Mouse (Mus musculus) C2C12 (cell line): ENCODE results near the gene Dgkb. TPM values are rescaled to one million over a fixed set of nuclear protein-coding genes. Genes with fewer than 3 reads are reported as not detected.

Source experiments
- H3K27me3 ChIP-seq: one replicate; pipeline ENCODE4 v1.6.1; 2011; ENCODE audit not compliant: control insufficient read depth, insufficient read depth, insufficient read length
- H3K36me3 ChIP-seq: one replicate; pipeline ENCODE4 v1.6.1; 2011; ENCODE audit not compliant: control insufficient read depth, insufficient read depth
- H3K4me3 ChIP-seq: one replicate; pipeline ENCODE4 v1.5.1; 2011; ENCODE audit warnings: mild to moderate bottlenecking, control low read depth; ENCODE audit not compliant: poor library complexity, insufficient read depth, severe bottlenecking
- H3K79me2 ChIP-seq: one replicate; pipeline ENCODE4 v1.6.1; 2011; ENCODE audit not compliant: control insufficient read depth, insufficient read depth
- H3K79me3 ChIP-seq: one replicate; pipeline ENCODE4 v1.6.1; 2011; ENCODE audit warnings: low read depth, control low read depth
- H3ac ChIP-seq: one replicate; pipeline ENCODE3; 2011; ENCODE audit warnings: low read depth; ENCODE audit not compliant: control insufficient read depth, insufficient read length
- CEBPB ChIP-seq: IDR thresholded peaks from one replicate; pipeline ENCODE4 v1.6.1; 2011; ENCODE audit warnings: low read depth, mild to moderate bottlenecking, control low read depth, moderate library complexity
- CTCF ChIP-seq: IDR thresholded peaks from one replicate; pipeline ENCODE4 v1.5.1; 2011; ENCODE audit not compliant: control insufficient read depth, insufficient read depth, insufficient read length
- FOSL1 ChIP-seq: IDR thresholded peaks from one replicate; pipeline ENCODE4 v1.8.0; 2011; ENCODE audit warnings: mild to moderate bottlenecking, low read length; ENCODE audit not compliant: poor library complexity, insufficient read depth, severe bottlenecking
- MAX ChIP-seq: IDR thresholded peaks from one replicate; pipeline ENCODE4 v1.6.1; 2011; ENCODE audit warnings: mild to moderate bottlenecking, control low read depth
- MYOD1 ChIP-seq: IDR thresholded peaks from one replicate; pipeline ENCODE4 v1.6.1; 2011; ENCODE audit warnings: low read depth; ENCODE audit not compliant: control insufficient read depth, insufficient read length
- MYOG ChIP-seq: IDR thresholded peaks from one replicate; pipeline ENCODE4 v1.6.1; 2011; ENCODE audit not compliant: control insufficient read depth, insufficient read length; ENCODE audit errors: extremely low read depth
- USF1 ChIP-seq: IDR thresholded peaks from one replicate; pipeline ENCODE4 v1.6.1; 2011; ENCODE audit warnings: low read depth, mild to moderate bottlenecking, control low read depth, moderate library complexity
- polyA plus RNA-seq: library from polyadenylated mRNA; unstranded; fragments of >200 nt; fragmentation: generic; extraction: Trizol; gene quantifications from one replicate; pipeline ENCODE4 v1.2.1, GENCODE M21; 2012; ENCODE audit warnings: missing spikeins

Dgkb gene
- polyA plus RNA-seq, 1 experiment, result not detected

DNA sequence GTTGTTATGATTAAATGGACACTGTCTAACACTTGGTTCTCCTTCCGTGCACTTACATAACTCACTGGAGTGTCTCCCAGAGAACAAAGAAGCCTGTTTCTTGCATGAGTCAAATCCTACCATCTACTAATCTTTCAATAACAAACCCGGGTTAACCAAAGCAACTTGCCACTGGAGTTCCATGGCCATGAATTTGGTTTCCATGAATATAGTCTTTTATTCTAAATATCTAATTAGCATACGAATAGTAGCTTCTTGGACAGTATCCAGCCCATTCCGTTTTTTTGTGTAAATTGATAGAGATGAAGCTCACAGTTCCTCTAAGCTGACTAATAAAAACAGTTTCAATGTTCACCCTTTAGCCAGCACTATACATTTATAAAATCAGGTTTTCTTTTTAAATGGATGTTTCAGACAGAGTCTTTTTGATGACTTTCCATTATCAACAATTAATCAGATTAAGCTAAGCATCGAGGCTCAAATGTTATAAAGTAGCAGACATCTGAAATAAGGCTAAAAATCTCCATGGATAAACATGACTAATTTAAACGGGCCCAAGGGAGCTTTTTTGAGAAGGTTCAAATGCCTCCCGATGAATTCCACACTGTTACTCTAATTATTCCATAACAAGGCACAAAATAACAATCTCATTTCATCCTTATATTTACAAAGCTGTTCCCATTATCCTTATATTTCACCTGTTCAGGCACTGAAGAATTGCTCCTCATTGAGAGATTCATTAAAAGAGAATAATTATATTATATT, 633.0 kb downstream of the Dgkb start:
- Histone ChIP-seq H3K36me3 (no peaks in the 10 kb centered on the region), H3K79me2 (no peaks in the 10 kb centered on the region), H3K27me3 (no peaks in the 10 kb centered on the region), H3K4me3 (no peak overlapping the region), H3ac (no peak overlapping the region), H3K79me3 (no peaks in the 10 kb centered on the region)
- TF ChIP-seq CEBPB (no peak), MYOD1 (no peak), USF1 (no peak), MAX (no peak), CTCF (no peak), MYOG (no peak), FOSL1 (no peak)

DNA sequence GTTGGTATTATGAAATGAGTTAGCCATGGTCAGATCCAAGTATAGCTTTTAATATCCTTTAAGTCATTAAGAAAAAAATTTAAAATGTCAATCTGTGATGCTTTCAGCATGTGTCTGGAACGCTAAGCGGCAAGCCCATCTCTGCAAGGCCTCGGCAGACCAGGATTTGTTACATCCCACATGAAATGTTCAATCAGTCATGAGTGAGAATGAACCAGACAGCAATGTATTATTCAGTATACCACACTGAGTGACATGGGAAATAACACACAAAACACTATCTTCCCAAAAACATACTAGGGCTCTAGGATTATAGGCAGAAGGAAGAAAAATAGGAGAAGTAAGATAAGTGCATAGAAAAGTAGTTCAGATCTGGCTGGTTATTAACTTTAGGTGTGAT, 634.2 kb downstream of the Dgkb start:
- H3K27me3 ChIP-seq, result no peaks in the 10 kb centered on the region
- H3K79me3 ChIP-seq, result no peaks in the 10 kb centered on the region
- no peaks in the 10 kb centered on the region for H3K79me2 ChIP-seq
- TF ChIP-seq MYOD1 (no peak), FOSL1 (no peak), USF1 (no peak), CTCF (no peak), MAX (no peak)
- H3ac ChIP-seq, result no peak overlapping the region
- no peak overlapping the region for H3K4me3 ChIP-seq
- no peaks in the 10 kb centered on the region for H3K36me3 ChIP-seq

DNA sequence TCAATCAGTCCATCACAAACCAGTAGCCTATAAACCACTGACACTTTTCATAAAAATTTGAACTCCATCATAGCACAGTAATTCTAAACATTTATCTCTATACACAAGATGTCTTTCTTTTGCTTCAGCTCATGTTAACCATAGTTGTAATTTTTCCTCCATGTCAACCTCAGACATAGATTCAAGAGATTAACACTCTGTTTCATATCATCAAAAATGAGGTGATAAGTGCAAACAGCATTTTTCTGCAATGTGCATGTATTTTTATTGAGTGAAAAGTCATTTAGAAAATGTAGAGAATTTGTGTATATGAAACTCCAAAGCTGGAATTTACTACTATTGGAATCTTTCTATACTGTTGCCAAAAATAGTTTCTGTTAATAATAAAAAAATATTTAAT, 650.7 kb downstream of the Dgkb start:
- Histone ChIP-seq H3K79me2 (no peaks in the 10 kb centered on the region), H3K4me3 (no peak overlapping the region), H3K27me3 (no peaks in the 10 kb centered on the region), H3K36me3 (no peaks in the 10 kb centered on the region), H3K79me3 (no peaks in the 10 kb centered on the region), H3ac (no peak overlapping the region)
- no peak for TF ChIP-seq MAX

DNA sequence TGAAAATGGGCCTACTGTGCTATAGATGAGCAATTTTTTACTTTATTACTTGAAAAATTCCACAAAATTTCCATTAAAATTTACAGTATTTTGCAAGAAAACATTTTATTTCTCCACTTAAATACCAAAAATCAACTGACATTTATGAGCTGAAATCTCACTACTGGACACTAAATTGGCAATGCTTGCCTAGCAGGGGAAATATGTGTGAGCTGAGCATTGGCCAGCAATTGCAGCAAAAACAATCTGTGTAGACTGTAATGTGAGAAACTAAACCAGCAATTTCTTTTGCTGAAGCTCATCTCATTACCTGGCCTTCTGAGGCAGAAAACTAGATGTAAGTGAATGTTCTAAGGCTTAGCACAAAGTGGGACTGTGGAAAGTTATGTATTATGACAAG, 651.1 kb downstream of the Dgkb start:
- TF ChIP-seq CTCF, result no peak
- TF ChIP-seq MYOD1, result no peak
- TF ChIP-seq USF1, result no peak
- no peak for TF ChIP-seq MYOG
- TF ChIP-seq CEBPB, result no peak
- no peak for TF ChIP-seq MAX
- TF ChIP-seq FOSL1, result no peak
- Histone ChIP-seq H3ac (no peak overlapping the region), H3K36me3 (no peaks in the 10 kb centered on the region), H3K27me3 (no peaks in the 10 kb centered on the region), H3K79me2 (no peaks in the 10 kb centered on the region), H3K79me3 (no peaks in the 10 kb centered on the region), H3K4me3 (no peak overlapping the region)

DNA sequence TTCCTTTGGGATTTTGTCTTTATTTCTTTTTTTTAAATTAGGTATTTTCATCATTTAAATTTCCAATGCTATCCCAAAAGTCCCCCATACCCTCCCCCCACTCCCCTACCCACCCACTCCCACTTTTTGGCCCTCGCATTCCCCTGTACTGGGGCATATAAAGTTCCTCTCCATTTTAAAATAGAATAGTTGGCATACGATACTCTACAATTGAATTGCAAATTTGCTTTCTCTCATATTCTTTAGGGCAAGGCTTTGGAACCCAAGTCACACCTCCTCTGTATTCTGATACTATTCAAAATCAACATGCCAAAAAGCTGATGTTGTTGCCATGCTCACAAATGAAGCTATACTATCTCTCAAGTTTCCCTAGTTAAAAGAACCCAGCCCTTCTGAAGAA, 679.7 kb downstream of the Dgkb start:
- no peak overlapping the region for H3ac ChIP-seq
- no peaks in the 10 kb centered on the region for H3K27me3 ChIP-seq
- no peaks in the 10 kb centered on the region for H3K79me3 ChIP-seq
- H3K79me2 ChIP-seq, result no peaks in the 10 kb centered on the region
- H3K36me3 ChIP-seq, result no peaks in the 10 kb centered on the region
- TF ChIP-seq USF1 (no peak), MAX (no peak), CTCF (no peak), FOSL1 (no peak), MYOG (no peak), MYOD1 (no peak), CEBPB (no peak)
- no peak overlapping the region for H3K4me3 ChIP-seq

DNA sequence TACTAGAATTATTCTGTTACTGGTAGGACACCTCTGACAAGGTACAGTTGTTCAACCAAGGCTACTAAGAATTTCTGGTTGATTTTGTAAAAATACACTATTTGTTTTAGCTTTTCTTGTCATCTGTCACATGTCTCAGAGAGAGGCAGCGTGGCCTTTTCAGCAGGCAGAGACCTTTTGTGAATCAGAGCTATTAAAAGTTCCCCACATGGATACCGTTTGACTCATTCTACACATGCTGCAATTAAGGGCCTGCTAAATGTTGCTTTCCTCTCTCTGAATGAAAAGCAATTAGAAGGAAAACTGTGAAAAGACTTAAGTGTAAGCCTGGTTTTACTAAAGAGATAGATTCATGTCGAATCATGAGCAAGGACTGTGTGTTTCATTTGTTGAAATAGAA, 683.4 kb downstream of the Dgkb start:
- Histone ChIP-seq H3K79me2 (no peaks in the 10 kb centered on the region), H3K27me3 (no peaks in the 10 kb centered on the region), H3K4me3 (no peak overlapping the region), H3K79me3 (no peaks in the 10 kb centered on the region), H3K36me3 (no peaks in the 10 kb centered on the region), H3ac (no peak overlapping the region)
- no peak for TF ChIP-seq CTCF
- no peak for TF ChIP-seq USF1
- TF ChIP-seq MYOG, result no peak
- no peak for TF ChIP-seq FOSL1
- TF ChIP-seq CEBPB, result no peak
- no peak for TF ChIP-seq MAX
- TF ChIP-seq MYOD1, result no peak
